Mouse (Mus musculus) stomach, embryonic 14.5 days (tissue): ENCODE results near the gene Nckap5l. TPM values are rescaled to one million over a fixed set of nuclear protein-coding genes. Genes with fewer than 3 reads are reported as not detected.

Experiments
- ATAC-seq: fragments of 200-750 bp; cut with Nextera tagmentation; 2 replicates; pipeline ENCODE4 v1.8.0; 2017; ENCODE audit warnings: low read depth, moderate TSS enrichment; ENCODE audit not compliant: insufficient number of reproducible peaks, insufficient read depth, low FRiP score
- H3K27ac ChIP-seq: fragments of 300-500 bp; sonication (generic); 2 replicates; pipeline ENCODE4 v1.5.1; 2014; ENCODE audit warnings: mild to moderate bottlenecking, low read length, moderate library complexity, mixed read lengths
- H3K27me3 ChIP-seq: fragments of 300-500 bp; sonication (generic); 2 replicates; pipeline ENCODE4 v1.6.1; 2014; ENCODE audit warnings: low read length, control low read depth, mixed read lengths; ENCODE audit not compliant: control insufficient read depth, insufficient read depth
- H3K36me3 ChIP-seq: fragments of 300-500 bp; sonication (generic); 2 replicates; pipeline ENCODE4 v1.6.1; 2014; ENCODE audit warnings: mild to moderate bottlenecking, control low read depth, low read length, moderate library complexity, mixed read lengths; ENCODE audit not compliant: control insufficient read depth, insufficient read depth
- H3K4me1 ChIP-seq: fragments of 300-500 bp; sonication (generic); 2 replicates; pipeline ENCODE4 v1.6.1; 2014; ENCODE audit warnings: low read length, control low read depth, mixed read lengths; ENCODE audit not compliant: control insufficient read depth, insufficient read depth
- H3K4me2 ChIP-seq: fragments of 300-500 bp; sonication (generic); replicated peaks from 2 replicates; pipeline ENCODE4 v1.6.1; 2014; ENCODE audit warnings: low read depth, low read length, control low read depth
- H3K4me3 ChIP-seq: fragments of 300-500 bp; sonication (generic); 2 replicates; pipeline ENCODE4 v1.5.1; 2014; ENCODE audit warnings: low read depth, low read length, control low read depth
- H3K9ac ChIP-seq: fragments of 300-500 bp; sonication (generic); replicated peaks from 2 replicates; pipeline ENCODE4 v1.6.1; 2014; ENCODE audit warnings: low read depth, mild to moderate bottlenecking, control low read depth, low read length, moderate library complexity, mixed read lengths
- H3K9me3 ChIP-seq: fragments of 300-500 bp; sonication (generic); 2 replicates; pipeline ENCODE4 v1.6.1; 2016; ENCODE audit warnings: low read depth, low read length, control low read depth; ENCODE audit not compliant: control insufficient read depth
- WGBS: fragments of 180-500 bp; shearing (Covaris S2); extraction: QIAGEN DNeasy Blood & Tissue Kit; methylation state at CpG from one replicate; pipeline ENCODE4 v1.1.7; 2014; 5-methylcytosine and 5-hydroxymethylcytosine counted together
- polyA plus RNA-seq: library from polyadenylated mRNA; unstranded; fragments of >200 nt; fragmentation: Nextera tagmentation; extraction: Ambion mirVana; gene quantifications from 2 replicates; pipeline ENCODE4 v1.2.1, GENCODE M21; 2014

Gene Nckap5l
- polyA plus RNA-seq, 1 experiment from 2014 or later: 8.9 TPM

DNA sequence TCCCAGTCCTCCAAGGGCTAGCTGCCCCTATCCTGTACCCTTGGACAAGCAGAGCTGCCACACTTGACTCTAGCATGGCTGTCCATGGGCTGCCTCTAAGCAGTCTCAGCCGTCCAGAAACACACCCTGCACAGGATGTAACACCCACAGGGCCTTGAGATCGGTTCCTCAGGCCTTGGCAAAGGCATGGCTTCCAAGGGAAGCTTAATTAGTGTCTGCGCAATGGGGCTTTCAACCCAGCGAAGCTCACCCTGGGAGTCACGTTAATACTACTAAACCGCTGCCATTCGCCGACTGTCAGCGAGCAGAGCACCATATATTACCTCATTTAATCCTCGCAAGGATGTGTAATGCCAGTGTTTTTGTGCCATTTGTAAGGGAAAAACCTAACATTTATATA lies 26.5 kb downstream of the Nckap5l start:
- ATAC-seq: no peak
- Histone ChIP-seq H3K36me3 (peaks cover 42% of the 10 kb centered on the region), H3K9me3 (no peaks in the 10 kb centered on the region), H3K9ac (no peak overlapping the region), H3K4me2 (no peak overlapping the region), H3K27ac (no peak overlapping the region), H3K4me1 (no peaks in the 10 kb centered on the region), H3K4me3 (no peak overlapping the region), H3K27me3 (no peaks in the 10 kb centered on the region)
- 89% methylated on average over 10 of the region's 10 CpGs for WGBS

GRCm38 (mm10) chr15:99430394-99430793 lies 27.2 kb downstream of the Nckap5l start:
- Histone ChIP-seq H3K27me3 (no peaks in the 10 kb centered on the region), H3K4me3 (no peak overlapping the region), H3K27ac (no peak overlapping the region), H3K9me3 (no peaks in the 10 kb centered on the region), H3K9ac (no peak overlapping the region), H3K36me3 (peaks cover 44% of the 10 kb centered on the region), H3K4me1 (no peaks in the 10 kb centered on the region), H3K4me2 (no peak overlapping the region)
- no peak for ATAC-seq
- 73% methylated on average over 8 of the region's 8 CpGs for WGBS

- no peak overlapping the region for H3K27ac ChIP-seq
- H3K4me1 ChIP-seq: peaks cover 7% of the 10 kb centered on the region
- no peaks in the 10 kb centered on the region for H3K9me3 ChIP-seq
- no peak overlapping the region for H3K4me2 ChIP-seq
- no peak for ATAC-seq
- H3K27me3 ChIP-seq: no peaks in the 10 kb centered on the region
- no peak overlapping the region for H3K4me3 ChIP-seq
- no peak overlapping the region for H3K9ac ChIP-seq
- WGBS: 90% methylated on average over 9 of the region's 9 CpGs
- H3K36me3 ChIP-seq: peaks cover 44% of the 10 kb centered on the region
Observed at GRCm38 (mm10) chr15:99423884-99424283, 33.7 kb downstream of the Nckap5l start.

DNA sequence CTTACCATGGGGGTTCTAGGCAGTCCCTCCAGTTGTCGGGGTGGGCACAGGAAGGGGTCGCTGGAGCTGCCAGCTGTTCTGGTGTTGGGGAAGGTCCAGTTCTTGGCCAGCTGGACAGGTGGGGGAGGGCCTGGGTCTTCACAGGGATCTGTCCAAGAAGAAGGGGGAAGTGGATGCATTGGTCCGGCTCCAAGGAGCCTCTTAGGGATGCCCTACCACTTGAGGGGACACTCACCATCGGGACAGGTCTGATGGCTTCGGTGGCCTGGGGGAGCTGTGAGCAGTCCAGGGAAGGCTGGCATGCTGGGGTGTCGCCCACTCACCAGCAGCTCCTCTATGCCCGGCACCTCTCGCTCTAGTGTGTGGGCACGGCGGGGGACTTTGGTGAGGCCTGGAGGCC lies 34.4 kb downstream of the Nckap5l start:
- 87% methylated on average over 10 of the region's 10 CpGs for WGBS
- H3K27ac ChIP-seq: no peak overlapping the region
- no peak overlapping the region for H3K9ac ChIP-seq
- H3K4me2 ChIP-seq: no peak overlapping the region
- peaks cover 40% of the 10 kb centered on the region for H3K36me3 ChIP-seq
- no peak overlapping the region for H3K4me3 ChIP-seq
- H3K27me3 ChIP-seq: no peaks in the 10 kb centered on the region
- no peaks in the 10 kb centered on the region for H3K9me3 ChIP-seq
- H3K4me1 ChIP-seq: peaks cover 7% of the 10 kb centered on the region
- ATAC-seq: no peak

- Histone ChIP-seq H3K27me3 (no peaks in the 10 kb centered on the region), H3K27ac (no peak overlapping the region), H3K4me1 (peaks cover 7% of the 10 kb centered on the region), H3K9ac (no peak overlapping the region), H3K4me3 (no peak overlapping the region), H3K4me2 (no peak overlapping the region), H3K36me3 (peaks cover 34% of the 10 kb centered on the region), H3K9me3 (no peaks in the 10 kb centered on the region)
- no peak for ATAC-seq
- 93% methylated on average over 23 of the region's 23 CpGs for WGBS
Observed at GRCm38 (mm10) chr15:99422551-99422950, 35.0 kb downstream of the Nckap5l start.

DNA sequence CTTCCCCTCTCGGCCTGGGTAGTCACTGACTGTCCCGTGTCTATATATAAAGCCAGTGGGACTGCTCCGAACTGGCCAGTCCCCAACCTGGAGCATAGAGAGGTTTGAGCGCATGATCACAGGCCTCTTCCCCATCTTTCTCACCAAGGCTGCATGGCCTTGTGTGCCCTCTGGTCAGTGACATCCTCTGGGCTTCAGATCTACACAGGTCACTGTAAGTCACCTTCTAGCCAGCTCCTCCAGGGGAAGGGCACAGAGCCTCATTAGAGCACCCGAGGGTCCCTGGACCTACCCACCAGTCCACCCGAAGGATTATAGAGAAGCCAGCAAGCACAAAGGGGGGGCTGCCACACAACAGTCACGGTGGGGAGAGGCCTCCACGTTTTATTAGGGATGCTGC lies 35.9 kb downstream of the Nckap5l start:
- Histone ChIP-seq H3K27me3 (no peaks in the 10 kb centered on the region), H3K27ac (peak overlapping the region; percentile 86), H3K4me1 (peaks cover 7% of the 10 kb centered on the region), H3K4me3 (no peak overlapping the region), H3K9ac (no peak overlapping the region), H3K9me3 (no peaks in the 10 kb centered on the region), H3K4me2 (no peak overlapping the region), H3K36me3 (peaks cover 25% of the 10 kb centered on the region)
- no peak for ATAC-seq
- 85% methylated on average over 8 of the region's 8 CpGs for WGBS

DNA sequence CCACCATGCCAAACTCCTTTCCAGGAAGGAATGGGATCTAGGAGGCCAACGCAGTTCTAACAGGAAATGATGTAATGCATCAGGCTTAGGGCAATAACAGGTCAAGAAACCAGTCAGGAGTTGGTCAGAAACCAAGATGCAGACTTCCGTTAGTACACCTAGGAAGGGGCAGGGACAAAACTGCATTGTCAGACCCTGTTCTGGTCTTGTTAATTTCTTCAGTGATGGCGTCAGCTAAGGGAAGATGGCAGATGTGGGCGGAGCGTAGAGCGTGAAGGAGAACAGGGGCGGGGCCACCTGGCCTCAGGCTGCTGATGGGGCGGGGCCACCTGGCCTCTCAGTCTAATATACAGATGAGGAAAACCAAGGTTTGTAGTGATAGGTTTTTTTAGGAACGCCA lies 36.4 kb downstream of the Nckap5l start:
- H3K27ac ChIP-seq: peak overlapping the region; percentile 86
- no peaks in the 10 kb centered on the region for H3K27me3 ChIP-seq
- ATAC-seq: no peak
- WGBS: 71% methylated on average over 9 of the region's 9 CpGs
- H3K9ac ChIP-seq: no peak overlapping the region
- H3K36me3 ChIP-seq: peaks cover 20% of the 10 kb centered on the region
- no peaks in the 10 kb centered on the region for H3K9me3 ChIP-seq
- H3K4me3 ChIP-seq: no peak overlapping the region
- peaks cover 9% of the 10 kb centered on the region for H3K4me1 ChIP-seq
- H3K4me2 ChIP-seq: peak overlapping the region; percentile 15

- peak; percentile 51; the same call in 1 of the 2 replicates for ATAC-seq
- WGBS: 7% methylated on average over 12 of the region's 12 CpGs
- Histone ChIP-seq H3K27ac (peak overlapping the region; percentile 86), H3K4me2 (peak overlapping the region; percentile 15), H3K36me3 (peaks cover 20% of the 10 kb centered on the region), H3K9me3 (no peaks in the 10 kb centered on the region), H3K27me3 (no peaks in the 10 kb centered on the region), H3K4me1 (peaks cover 9% of the 10 kb centered on the region), H3K9ac (no peak overlapping the region), H3K4me3 (no peak overlapping the region)
Observed at GRCm38 (mm10) chr15:99420521-99421014, 37.0 kb downstream of the Nckap5l start.

DNA sequence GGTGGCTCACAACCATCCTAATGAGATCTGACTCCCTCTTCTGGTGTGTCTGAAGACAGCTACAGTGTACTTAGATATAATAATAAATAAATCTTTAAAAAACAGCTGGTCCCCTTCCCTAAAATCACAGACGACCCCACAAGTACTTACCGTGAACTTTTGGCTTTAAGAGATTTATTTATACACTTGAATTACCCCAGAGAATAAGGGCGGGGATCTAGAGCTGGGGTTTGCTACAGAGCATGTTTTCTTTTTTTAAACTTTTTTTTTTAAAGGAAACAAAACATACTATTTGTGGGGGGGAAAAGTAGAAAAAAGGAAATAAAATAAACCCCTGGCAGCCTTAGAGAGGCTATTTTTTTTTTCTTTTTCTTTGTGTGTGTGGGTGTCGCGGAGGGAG lies 37.4 kb downstream of the Nckap5l start:
- H3K36me3 ChIP-seq: peaks cover 15% of the 10 kb centered on the region
- no peak overlapping the region for H3K9ac ChIP-seq
- 22% methylated on average over 5 of the region's 5 CpGs for WGBS
- H3K27me3 ChIP-seq: no peaks in the 10 kb centered on the region
- H3K4me1 ChIP-seq: peaks cover 9% of the 10 kb centered on the region
- no peak for ATAC-seq
- no peak overlapping the region for H3K4me3 ChIP-seq
- H3K4me2 ChIP-seq: peak overlapping the region; percentile 15
- no peaks in the 10 kb centered on the region for H3K9me3 ChIP-seq
- peak overlapping the region; percentile 86; the same call in 1 of the 2 replicates for H3K27ac ChIP-seq
